Mouse (Mus musculus) erythroblast, embryonic 14.5 days (primary cell): Measurements from ENCODE around the gene Banp. TPM values are rescaled to one million over a fixed set of nuclear protein-coding genes. Genes with fewer than 3 reads are reported as not detected.

Experiments used
- H3K27me3 ChIP-seq: 2 replicates; pipeline ENCODE4 v1.6.1; 2012; ENCODE audit warnings: inconsistent platforms; ENCODE audit not compliant: control insufficient read depth
- H3K36me3 ChIP-seq: 2 replicates; pipeline ENCODE4 v1.6.1; 2012; ENCODE audit warnings: mild to moderate bottlenecking, inconsistent platforms; ENCODE audit not compliant: control insufficient read depth
- H3K4me1 ChIP-seq: 2 replicates; pipeline ENCODE4 v1.6.1; 2012; ENCODE audit warnings: inconsistent platforms; ENCODE audit not compliant: control insufficient read depth
- H3K4me3 ChIP-seq: replicated peaks from 2 replicates; pipeline ENCODE3; 2012; ENCODE audit warnings: moderate library complexity, mild to moderate bottlenecking, inconsistent platforms
- H3K9me3 ChIP-seq: 2 replicates; pipeline ENCODE4 v1.6.1; 2012; ENCODE audit warnings: low read length, inconsistent platforms, mixed read lengths; ENCODE audit not compliant: control insufficient read depth
- GATA1 ChIP-seq: IDR thresholded peaks from 2 replicates; pipeline ENCODE4 v1.6.1; 2012; ENCODE audit warnings: low read length, inconsistent platforms, mixed read lengths
- TAL1 ChIP-seq: IDR thresholded peaks from 3 replicates; pipeline ENCODE4 v1.6.1; 2012; ENCODE audit warnings: low read length, inconsistent platforms, mixed read lengths
- polyA plus RNA-seq: library from polyadenylated mRNA; stranded (reverse); fragments of >175 nt; gene quantifications from 2 replicates; pipeline ENCODE4 v1.2.3, GENCODE M21; 2012

The Banp gene
- polyA plus RNA-seq, 1 experiment: 8.0 TPM

DNA sequence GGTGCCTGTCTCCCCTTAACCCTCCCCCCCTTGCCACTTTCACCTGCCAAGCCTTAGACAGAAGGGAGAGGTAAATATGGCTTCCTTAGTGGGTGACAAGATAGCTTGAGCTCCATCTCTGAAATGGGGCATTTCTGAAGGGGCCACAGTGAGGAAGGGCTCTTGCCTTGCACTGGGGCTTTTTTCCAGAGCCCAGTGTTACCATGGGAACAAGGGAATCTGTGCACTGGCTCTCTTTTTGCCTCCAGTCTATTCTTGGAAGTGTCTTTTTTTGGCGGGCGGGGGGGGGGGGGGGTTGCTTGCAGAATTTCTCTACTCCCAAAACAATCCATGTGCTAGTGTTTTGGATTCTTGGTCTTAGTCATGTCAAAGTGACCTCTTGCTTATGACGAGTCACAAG lies 65.1 kb downstream of the Banp start:
- H3K27me3 ChIP-seq: no peaks in the 10 kb centered on the region
- no peak for TF ChIP-seq GATA1
- no peak for TF ChIP-seq TAL1
- no peak overlapping the region for H3K4me3 ChIP-seq
- no peaks in the 10 kb centered on the region for H3K4me1 ChIP-seq
- H3K36me3 ChIP-seq: peaks cover 96% of the 10 kb centered on the region
- H3K9me3 ChIP-seq: no peaks in the 10 kb centered on the region

DNA sequence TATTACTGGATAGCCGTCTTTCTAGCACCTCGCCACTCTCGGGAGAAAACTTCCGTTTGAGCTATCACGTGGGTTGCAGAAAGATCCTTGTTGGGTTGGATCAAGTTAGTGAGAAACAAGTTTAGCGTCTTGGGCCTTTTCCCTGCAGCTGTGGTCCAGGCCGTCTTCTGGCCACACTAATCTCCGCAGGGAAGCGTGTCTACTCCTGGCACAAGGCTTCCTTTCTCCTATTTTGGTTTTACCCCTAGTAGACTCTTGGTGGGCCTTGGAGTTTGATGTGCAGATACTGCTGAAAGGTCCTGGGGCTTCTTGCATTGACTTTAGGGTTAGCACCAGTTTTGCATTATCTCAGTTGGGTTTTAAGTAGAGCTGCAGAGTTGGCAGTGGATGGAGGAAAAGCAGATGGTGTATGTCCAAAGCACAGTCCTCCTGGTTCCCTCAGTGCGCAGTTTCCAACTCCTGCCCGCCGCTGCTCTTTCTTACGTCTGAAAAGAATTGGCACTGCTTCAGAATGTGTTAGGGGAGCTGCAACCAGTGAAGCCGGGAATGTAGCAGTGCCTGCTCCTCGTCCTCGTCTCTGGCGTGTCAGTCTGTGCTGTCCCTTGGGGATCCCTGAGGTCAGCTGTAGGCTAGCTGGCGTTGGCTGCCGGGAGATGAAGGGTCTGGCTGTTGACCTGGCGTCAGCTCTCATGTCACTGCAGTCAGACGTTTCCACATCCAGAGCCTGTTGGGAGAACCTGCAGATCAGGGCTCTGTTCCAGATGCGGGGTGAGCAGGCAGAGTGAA lies 68.7 kb downstream of the Banp start:
- Histone ChIP-seq H3K27me3 (no peaks in the 10 kb centered on the region), H3K9me3 (no peaks in the 10 kb centered on the region), H3K36me3 (peaks cover 97% of the 10 kb centered on the region), H3K4me3 (no peak overlapping the region), H3K4me1 (peaks cover 3% of the 10 kb centered on the region)
- no peak for TF ChIP-seq GATA1
- no peak for TF ChIP-seq TAL1

DNA sequence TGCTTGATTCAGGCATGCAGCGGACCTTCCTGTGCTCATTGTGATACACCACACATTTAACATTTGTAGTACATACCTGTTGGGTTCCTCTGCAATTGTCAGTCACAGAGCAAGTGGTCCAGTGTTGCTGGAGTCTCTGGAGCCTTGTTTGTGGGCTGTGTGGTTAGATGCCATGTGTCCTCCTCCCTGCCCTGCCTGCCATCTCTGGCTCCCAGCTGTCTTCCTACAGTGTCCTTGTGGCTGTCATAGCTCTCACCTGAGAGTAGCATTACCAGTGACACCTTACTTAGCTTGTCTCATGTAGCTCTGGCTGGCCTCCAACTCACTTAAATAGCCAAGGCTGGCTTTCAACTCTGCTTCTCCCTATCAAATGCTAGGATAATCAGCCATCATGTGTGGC lies 69.6 kb downstream of the Banp start:
- TF ChIP-seq TAL1 (no peak), GATA1 (no peak)
- Histone ChIP-seq H3K36me3 (peaks cover 97% of the 10 kb centered on the region), H3K4me1 (peaks cover 3% of the 10 kb centered on the region)

DNA sequence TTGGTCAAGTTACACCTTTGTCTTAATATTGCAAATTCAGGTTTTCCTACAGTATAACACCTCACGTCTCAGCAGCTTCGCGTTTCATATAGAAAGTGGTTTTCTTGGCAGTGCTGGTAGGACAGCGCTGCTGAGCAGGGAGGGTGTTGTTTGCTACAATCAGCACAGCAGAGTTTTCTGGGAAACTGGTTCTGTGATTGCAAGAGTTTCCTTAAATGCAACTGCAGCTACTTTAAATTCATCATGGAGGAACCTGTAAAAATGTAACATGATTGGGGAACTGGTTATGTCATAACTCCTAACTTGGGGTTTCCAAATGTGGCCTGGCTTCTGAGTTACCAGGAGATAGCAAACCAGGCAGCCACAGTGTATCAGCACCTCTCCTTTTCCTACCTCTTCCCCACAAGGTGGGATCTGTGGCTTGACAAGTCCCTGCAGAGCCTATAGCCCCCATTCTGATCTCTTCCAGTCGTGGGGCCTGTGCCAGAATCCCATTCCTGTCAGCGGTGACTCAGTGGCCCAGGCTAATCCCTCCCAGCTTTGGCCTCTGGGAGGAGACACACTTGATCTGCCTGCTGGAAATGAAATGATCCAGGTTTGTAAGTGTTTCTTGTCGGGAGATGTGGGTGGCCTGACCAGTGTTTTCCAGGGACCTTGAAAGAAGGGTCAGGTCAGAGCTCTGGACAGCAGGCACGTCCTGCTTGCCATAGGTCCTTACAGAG lies 70.7 kb downstream of the Banp start:
- no peaks in the 10 kb centered on the region for H3K9me3 ChIP-seq
- H3K4me1 ChIP-seq: peaks cover 3% of the 10 kb centered on the region
- H3K36me3 ChIP-seq: peaks cover 96% of the 10 kb centered on the region
- H3K27me3 ChIP-seq: no peaks in the 10 kb centered on the region
- no peak overlapping the region for H3K4me3 ChIP-seq
- TF ChIP-seq TAL1: no peak
- TF ChIP-seq GATA1: no peak

More for the DNA sequence above, 69.6 kb downstream of the Banp start:
- no peak overlapping the region for H3K4me3 ChIP-seq
- no peaks in the 10 kb centered on the region for H3K27me3 ChIP-seq
- no peaks in the 10 kb centered on the region for H3K9me3 ChIP-seq

DNA sequence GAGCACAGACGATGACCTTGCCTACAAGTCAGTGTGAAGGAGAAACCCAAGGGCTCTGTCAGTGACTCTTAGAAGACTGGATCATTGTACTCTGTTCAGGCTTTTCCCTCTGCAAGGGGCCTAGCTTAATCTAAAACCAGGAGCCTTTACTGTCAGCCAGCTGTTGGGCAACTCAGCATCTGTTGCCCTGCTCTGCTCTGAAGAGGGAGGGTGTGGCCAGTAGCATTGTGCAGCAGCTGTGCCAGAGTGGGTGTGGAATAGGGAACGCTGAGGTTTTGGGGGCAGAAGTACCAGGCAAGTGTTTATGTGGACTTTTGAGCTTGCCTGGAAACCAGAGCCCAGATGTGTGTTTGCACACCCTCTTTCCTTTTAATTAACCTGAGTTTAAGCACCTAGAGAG lies 72.2 kb downstream of the Banp start:
- TF ChIP-seq TAL1 (no peak), GATA1 (no peak)
- H3K4me1 ChIP-seq: peaks cover 3% of the 10 kb centered on the region
- H3K27me3 ChIP-seq: no peaks in the 10 kb centered on the region
- no peak overlapping the region for H3K4me3 ChIP-seq
- H3K9me3 ChIP-seq: no peaks in the 10 kb centered on the region
- H3K36me3 ChIP-seq: peaks cover 96% of the 10 kb centered on the region

DNA sequence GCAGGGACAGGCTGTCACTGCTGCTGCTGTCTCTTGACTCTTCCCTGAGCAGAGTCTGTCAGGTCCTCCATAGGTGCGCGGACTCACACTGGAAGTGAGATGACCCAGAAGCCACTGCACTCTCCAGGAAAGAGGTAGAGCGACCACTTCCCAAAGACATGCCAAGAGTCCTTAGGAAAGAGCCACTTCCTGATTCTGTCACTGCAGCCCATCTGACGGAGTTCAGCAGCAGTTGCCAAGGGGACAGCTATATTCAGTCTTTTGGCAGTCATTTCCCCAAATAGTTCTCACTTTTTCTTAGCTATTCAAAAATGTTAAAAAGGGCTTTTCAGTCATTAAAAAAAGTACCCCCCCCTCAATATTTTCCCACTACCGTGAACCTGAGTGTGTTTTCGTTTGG lies 72.7 kb downstream of the Banp start:
- H3K4me1 ChIP-seq: peaks cover 3% of the 10 kb centered on the region
- TF ChIP-seq TAL1 (no peak), GATA1 (no peak)
- no peaks in the 10 kb centered on the region for H3K27me3 ChIP-seq
- H3K4me3 ChIP-seq: no peak overlapping the region
- H3K36me3 ChIP-seq: peaks cover 95% of the 10 kb centered on the region
- H3K9me3 ChIP-seq: no peaks in the 10 kb centered on the region

DNA sequence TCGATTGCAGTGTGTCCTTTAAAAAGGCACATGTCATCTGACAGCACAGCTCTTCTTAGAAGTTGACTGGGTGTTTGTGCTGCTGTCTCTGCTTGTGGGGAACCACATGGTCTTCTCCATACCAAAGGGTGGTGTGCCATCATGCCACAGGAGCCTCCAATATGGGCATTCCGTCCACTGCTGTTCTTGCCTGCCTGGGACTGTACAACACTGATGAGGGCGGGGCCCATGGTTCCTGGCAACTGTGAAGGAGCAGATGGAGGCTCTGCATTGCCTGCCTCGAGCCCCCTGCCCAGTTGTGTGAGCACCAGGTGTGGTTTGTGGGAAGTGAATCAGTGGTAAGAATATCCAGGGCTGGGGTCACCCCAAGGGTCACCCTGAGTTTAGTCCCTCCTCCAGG lies 73.2 kb downstream of the Banp start:
- Histone ChIP-seq H3K4me3 (no peak overlapping the region), H3K36me3 (peaks cover 91% of the 10 kb centered on the region), H3K9me3 (no peaks in the 10 kb centered on the region), H3K27me3 (no peaks in the 10 kb centered on the region), H3K4me1 (peaks cover 3% of the 10 kb centered on the region)
- TF ChIP-seq TAL1 (no peak), GATA1 (no peak)

DNA sequence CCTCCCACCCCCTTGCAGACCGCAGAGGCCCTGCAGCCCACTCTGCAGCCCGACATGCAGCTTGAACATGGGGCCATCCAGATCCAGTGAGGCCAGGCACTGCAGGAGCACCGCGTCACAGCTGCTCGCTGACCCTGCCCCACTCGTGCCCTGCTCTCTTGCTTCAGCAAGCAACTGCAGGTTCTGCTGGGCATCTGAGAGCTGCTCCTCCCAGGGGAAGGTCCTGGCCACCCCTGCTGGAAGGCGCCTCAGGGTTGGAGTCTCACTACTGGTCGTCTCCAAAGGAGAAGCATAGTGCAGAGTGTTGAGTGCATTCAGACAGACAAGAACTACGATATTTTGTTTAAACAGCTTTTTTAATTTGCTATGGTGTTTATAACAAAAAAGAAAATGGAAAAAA lies 76.0 kb downstream of the Banp start:
- Histone ChIP-seq H3K27me3 (no peaks in the 10 kb centered on the region), H3K4me1 (peaks cover 3% of the 10 kb centered on the region), H3K4me3 (no peak overlapping the region), H3K9me3 (no peaks in the 10 kb centered on the region), H3K36me3 (peaks cover 63% of the 10 kb centered on the region)
- TF ChIP-seq TAL1 (no peak), GATA1 (no peak)

DNA sequence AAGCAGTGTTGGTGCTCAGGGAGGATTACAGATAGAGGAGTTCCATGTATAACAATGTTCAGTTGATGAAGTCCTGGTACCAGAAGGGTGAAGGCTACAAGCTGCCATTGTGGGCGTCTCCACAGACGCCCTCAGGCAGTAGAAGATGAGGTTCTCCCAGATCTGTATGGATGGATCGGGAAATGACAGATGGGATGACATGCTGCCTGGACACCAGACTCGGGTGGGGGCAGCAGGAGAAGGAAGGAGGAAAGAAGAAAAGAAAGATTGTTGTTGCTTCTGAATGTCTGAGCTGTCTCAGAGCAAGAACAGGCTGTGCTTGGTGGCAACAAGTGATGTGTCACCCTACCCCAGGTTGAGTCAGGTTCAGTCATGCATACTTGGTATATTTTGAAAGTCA lies 78.6 kb downstream of the Banp start:
- H3K36me3 ChIP-seq: peaks cover 38% of the 10 kb centered on the region

DNA sequence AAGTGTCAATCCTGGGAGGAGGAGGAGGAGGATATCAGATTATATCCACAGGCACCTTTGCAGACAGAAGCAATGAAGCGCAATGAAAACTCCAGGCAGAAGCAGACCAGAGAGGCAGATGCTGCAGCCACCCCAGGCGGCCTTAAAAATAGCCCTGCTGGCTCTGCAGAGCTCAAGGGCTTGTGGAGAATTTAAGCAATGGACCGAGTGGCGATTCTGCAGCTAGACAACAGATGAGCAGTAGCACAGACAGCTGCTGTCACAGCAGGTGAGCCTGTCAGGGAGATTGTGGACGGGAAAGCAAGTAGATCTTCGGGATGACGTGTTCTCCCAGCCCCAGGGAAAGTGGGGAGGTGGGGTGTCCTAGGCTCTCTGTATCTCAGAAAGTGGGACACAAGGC lies 81.4 kb downstream of the Banp start:
- no peak for TF ChIP-seq GATA1
- no peaks in the 10 kb centered on the region for H3K4me1 ChIP-seq
- H3K36me3 ChIP-seq: peaks cover 12% of the 10 kb centered on the region
- H3K27me3 ChIP-seq: no peaks in the 10 kb centered on the region
- no peaks in the 10 kb centered on the region for H3K9me3 ChIP-seq
- no peak overlapping the region for H3K4me3 ChIP-seq

More for the DNA sequence above, 78.6 kb downstream of the Banp start:
- Histone ChIP-seq H3K4me1 (no peaks in the 10 kb centered on the region), H3K9me3 (no peaks in the 10 kb centered on the region), H3K27me3 (no peaks in the 10 kb centered on the region), H3K4me3 (no peak overlapping the region)
- TF ChIP-seq TAL1 (no peak), GATA1 (no peak)
